Mouse (Mus musculus): Measurements from ENCODE around the gene Lztr1. TPM values are rescaled to one million over a fixed set of nuclear protein-coding genes. Genes with fewer than 3 reads are reported as not detected.
A peak's percentile ranks its signal among the peaks of the same experiment; 100 is the strongest.

Lztr1 gene
- total and polyA plus RNA-seq, 2 experiments from 2014 or later = 27.2 to 122 TPM

DNA sequence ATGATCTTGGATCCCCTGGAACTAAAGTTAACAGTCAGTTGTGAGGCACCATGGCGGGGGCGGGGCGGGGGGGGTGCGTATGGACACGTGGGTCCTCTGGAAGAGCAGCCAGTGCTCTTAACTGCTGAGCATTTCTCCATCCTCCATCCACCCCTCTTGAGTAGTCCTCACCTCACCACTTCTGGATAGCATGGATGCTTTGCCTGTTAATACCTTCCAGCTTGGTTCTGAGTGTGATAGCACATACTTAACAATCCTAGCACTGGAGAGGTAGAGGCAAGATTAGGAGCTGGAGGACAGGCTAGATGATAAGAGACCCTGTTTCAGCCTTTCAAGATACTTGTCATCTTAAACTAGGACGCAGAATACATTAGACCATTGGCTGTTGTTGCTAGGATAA, 36.0 kb upstream of the Lztr1 start:
- H3K27me3 ChIP-seq (ENCODE audit: control insufficient read depth, insufficient read depth, low read length) = no peaks in the 10 kb centered on the region
- no peak for ATAC-seq (ENCODE audit: insufficient read depth, low read depth)
- DNase-seq (ENCODE audit: low spot score) = no peak
- no peak overlapping the region for H3K27ac ChIP-seq (ENCODE audit: low read depth)
- no peak overlapping the region for H3K4me3 ChIP-seq (ENCODE audit: low read depth, low read length)
- peaks cover 10% of the 10 kb centered on the region for H3K36me3 ChIP-seq (replicated peaks; ENCODE audit: control insufficient read depth, insufficient read depth, low read length)
- TF ChIP-seq EP300 (IDR thresholded peaks at IDR 0.05; ENCODE audit: low read depth) (no peak), CTCF (IDR thresholded peaks at IDR 0.05; ENCODE audit: low read depth) (no peak)
- H3K4me1 ChIP-seq (ENCODE audit: control insufficient read depth, insufficient read depth) = no peaks in the 10 kb centered on the region
- WGBS = 63% methylated on average over 6 of the region's 6 CpGs
- no peak overlapping the region for H3K9ac ChIP-seq (replicated peaks; ENCODE audit: low read depth, low read length)
- H3K9me3 ChIP-seq (replicated peaks; ENCODE audit: control insufficient read depth, low read length) = no peaks in the 10 kb centered on the region
- H3K4me2 ChIP-seq (ENCODE audit: low read depth, low read length) = no peak overlapping the region

DNA sequence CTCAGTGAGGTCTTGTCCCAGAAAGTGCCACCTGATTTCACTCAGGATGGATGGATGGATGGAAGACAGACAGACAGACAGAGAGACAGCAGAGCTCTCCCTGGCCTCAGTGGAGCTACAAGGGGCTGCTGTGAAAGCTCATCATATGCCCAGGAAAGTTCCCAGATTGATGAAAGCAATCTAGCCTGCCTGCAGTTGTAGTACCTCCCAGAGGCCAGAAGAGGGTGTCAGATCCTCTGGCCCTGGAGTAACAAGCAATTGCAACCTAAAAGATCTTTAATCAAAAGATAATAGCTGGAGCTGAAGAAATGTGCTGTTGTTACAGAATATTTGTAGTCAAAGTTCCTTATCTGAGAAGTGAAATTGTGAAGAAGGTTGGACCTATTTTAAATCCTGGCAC, 34.4 kb upstream of the Lztr1 start:
- H3K9ac ChIP-seq (replicated peaks; ENCODE audit: low read depth, low read length) = no peak overlapping the region
- no peaks in the 10 kb centered on the region for H3K4me1 ChIP-seq (ENCODE audit: control insufficient read depth, insufficient read depth)

GRCm38 (mm10) chr16:17474761-17475160, 33.7 kb upstream of the Lztr1 start:
- Histone ChIP-seq H3K36me3 (replicated peaks; ENCODE audit: control insufficient read depth, insufficient read depth, low read length) (peaks cover 10% of the 10 kb centered on the region), H3K4me1 (ENCODE audit: control insufficient read depth, insufficient read depth) (no peaks in the 10 kb centered on the region), H3K27ac (ENCODE audit: low read depth) (no peak overlapping the region), H3K4me2 (ENCODE audit: low read depth, low read length) (no peak overlapping the region), H3K27me3 (ENCODE audit: control insufficient read depth, insufficient read depth, low read length) (no peaks in the 10 kb centered on the region), H3K9me3 (replicated peaks; ENCODE audit: control insufficient read depth, low read length) (no peaks in the 10 kb centered on the region), H3K4me3 (ENCODE audit: low read depth, low read length) (no peak overlapping the region), H3K9ac (replicated peaks; ENCODE audit: low read depth, low read length) (no peak overlapping the region)
- no peak for TF ChIP-seq EP300 (IDR thresholded peaks at IDR 0.05; ENCODE audit: low read depth)
- no peak for TF ChIP-seq CTCF (IDR thresholded peaks at IDR 0.05; ENCODE audit: low read depth)
- WGBS = 82% methylated on average over 2 of the region's 2 CpGs
- DNase-seq (ENCODE audit: low spot score) (no peak), ATAC-seq (ENCODE audit: insufficient read depth, low read depth) (no peak)

More for the DNA sequence above, 34.4 kb upstream of the Lztr1 start:
- no peak for ATAC-seq (ENCODE audit: insufficient read depth, low read depth)
- Histone ChIP-seq H3K4me2 (ENCODE audit: low read depth, low read length) (no peak overlapping the region), H3K36me3 (replicated peaks; ENCODE audit: control insufficient read depth, insufficient read depth, low read length) (peaks cover 13% of the 10 kb centered on the region), H3K27me3 (ENCODE audit: control insufficient read depth, insufficient read depth, low read length) (no peaks in the 10 kb centered on the region), H3K9me3 (replicated peaks; ENCODE audit: control insufficient read depth, low read length) (no peaks in the 10 kb centered on the region), H3K4me3 (ENCODE audit: low read depth, low read length) (no peak overlapping the region), H3K27ac (ENCODE audit: low read depth) (no peak overlapping the region)
- TF ChIP-seq CTCF (IDR thresholded peaks at IDR 0.05; ENCODE audit: low read depth) (peak; percentile 58), EP300 (IDR thresholded peaks at IDR 0.05; ENCODE audit: low read depth) (no peak)
- no peak for DNase-seq (ENCODE audit: low spot score)

DNA sequence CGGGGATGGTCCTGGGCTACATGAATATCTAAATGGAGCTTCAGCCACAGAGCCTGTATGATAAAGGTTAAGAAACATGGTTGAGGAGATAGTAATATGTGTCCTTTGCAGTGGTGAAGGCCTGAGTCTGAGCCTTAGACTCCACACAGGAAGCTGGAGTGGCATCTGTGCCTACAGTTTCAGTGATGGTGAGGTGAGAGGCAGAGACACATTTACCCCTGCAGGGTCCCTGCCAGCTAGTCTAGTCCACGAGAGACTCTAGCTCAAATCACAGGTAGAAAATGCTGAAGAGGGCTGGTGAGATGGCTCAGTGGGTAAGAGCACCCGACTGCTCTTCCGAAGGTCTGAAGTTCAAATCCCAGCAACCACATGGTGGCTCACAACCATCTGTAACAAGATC, 33.2 kb upstream of the Lztr1 start:
- no peaks in the 10 kb centered on the region for H3K4me1 ChIP-seq (ENCODE audit: control insufficient read depth, insufficient read depth)
- no peak overlapping the region for H3K9ac ChIP-seq (replicated peaks; ENCODE audit: low read depth, low read length)
- H3K9me3 ChIP-seq (replicated peaks; ENCODE audit: control insufficient read depth, low read length) = no peaks in the 10 kb centered on the region
- TF ChIP-seq EP300 (IDR thresholded peaks at IDR 0.05; ENCODE audit: low read depth) (no peak), CTCF (IDR thresholded peaks at IDR 0.05; ENCODE audit: low read depth) (no peak)
- H3K36me3 ChIP-seq (replicated peaks; ENCODE audit: control insufficient read depth, insufficient read depth, low read length) = peaks cover 11% of the 10 kb centered on the region; the same call in 1 of the 2 replicates
- no peak overlapping the region for H3K4me2 ChIP-seq (ENCODE audit: low read depth, low read length)
- WGBS = 94% methylated on average over 4 of the region's 4 CpGs
- no peaks in the 10 kb centered on the region for H3K27me3 ChIP-seq (ENCODE audit: control insufficient read depth, insufficient read depth, low read length)
- no peak overlapping the region for H3K4me3 ChIP-seq (ENCODE audit: low read depth, low read length)
- no peak overlapping the region for H3K27ac ChIP-seq (ENCODE audit: low read depth)
- no peak for ATAC-seq (ENCODE audit: insufficient read depth, low read depth)
- DNase-seq (ENCODE audit: low spot score) = no peak

GRCm38 (mm10) chr16:17478331-17478943, 30.1 kb upstream of the Lztr1 start:
- no peak for ATAC-seq (ENCODE audit: insufficient read depth, low read depth)
- 74% methylated on average over 4 of the region's 4 CpGs for WGBS

GRCm38 (mm10) chr16:17481465-17481864, 27.0 kb upstream of the Lztr1 start:
- Histone ChIP-seq H3K9me3 (replicated peaks; ENCODE audit: control insufficient read depth, low read length) (no peaks in the 10 kb centered on the region), H3K4me3 (ENCODE audit: low read depth, low read length) (no peak overlapping the region), H3K9ac (replicated peaks; ENCODE audit: low read depth, low read length) (no peak overlapping the region), H3K4me1 (ENCODE audit: control insufficient read depth, insufficient read depth) (peaks cover 8% of the 10 kb centered on the region; the same call in 1 of the 2 replicates), H3K27ac (ENCODE audit: low read depth) (no peak overlapping the region), H3K27me3 (ENCODE audit: control insufficient read depth, insufficient read depth, low read length) (no peaks in the 10 kb centered on the region), H3K36me3 (replicated peaks; ENCODE audit: control insufficient read depth, insufficient read depth, low read length) (peaks cover 46% of the 10 kb centered on the region), H3K4me2 (ENCODE audit: low read depth, low read length) (no peak overlapping the region)
- WGBS = 71% methylated on average over 2 of the region's 2 CpGs
- ATAC-seq (ENCODE audit: insufficient read depth, low read depth) = no peak
- TF ChIP-seq CTCF (IDR thresholded peaks at IDR 0.05; ENCODE audit: low read depth) (no peak), EP300 (IDR thresholded peaks at IDR 0.05; ENCODE audit: low read depth) (no peak)
- DNase-seq (ENCODE audit: low spot score) = no peak

More at GRCm38 (mm10) chr16:17478331-17478943, 30.1 kb upstream of the Lztr1 start:
- TF ChIP-seq CTCF (IDR thresholded peaks at IDR 0.05; ENCODE audit: low read depth) (no peak), EP300 (IDR thresholded peaks at IDR 0.05; ENCODE audit: low read depth) (no peak)
- DNase-seq (ENCODE audit: low spot score) = no peak
- Histone ChIP-seq H3K4me2 (ENCODE audit: low read depth, low read length) (no peak overlapping the region), H3K4me1 (ENCODE audit: control insufficient read depth, insufficient read depth) (no peaks in the 10 kb centered on the region), H3K27me3 (ENCODE audit: control insufficient read depth, insufficient read depth, low read length) (no peaks in the 10 kb centered on the region), H3K36me3 (replicated peaks; ENCODE audit: control insufficient read depth, insufficient read depth, low read length) (peaks cover 21% of the 10 kb centered on the region), H3K9ac (replicated peaks; ENCODE audit: low read depth, low read length) (no peak overlapping the region), H3K9me3 (replicated peaks; ENCODE audit: control insufficient read depth, low read length) (no peaks in the 10 kb centered on the region), H3K27ac (ENCODE audit: low read depth) (no peak overlapping the region), H3K4me3 (ENCODE audit: low read depth, low read length) (no peak overlapping the region)
